Mouse (Mus musculus): Measurements from ENCODE around the gene Slc24a3.

- TF ChIP-seq FLI1 (IDR thresholded peaks at IDR 0.05; ENCODE audit: low read length) = no peak
- no peak for TF ChIP-seq GATA1 (IDR thresholded peaks at IDR 0.05; ENCODE audit: borderline replicate concordance, low read length)
Measured at GRCm38 (mm10) chr2:145274016-145274677, 106.6 kb downstream of the Slc24a3 start.
